Mouse (Mus musculus) frontal cortex, postnatal 36 days (tissue): ENCODE results near the gene Cd80.
A peak's percentile ranks its signal among the peaks of the same experiment; 100 is the strongest.

ENCODE experiments used
- DNase-seq, 2 experiments: peaks; one replicate each; pipeline ENCODE4 v3.0.0; 2022; ENCODE audit warnings: low spot score in 2 of 2

Gene Cd80

GRCm38 (mm10) chr16:38448458-38448857, 6.9 kb upstream of the Cd80 start:
- DNase-seq: no peak

GRCm38 (mm10) chr16:38450707-38451106, 4.7 kb upstream of the Cd80 start:
- no peak for DNase-seq

- DNase-seq: no peak
These were observed 3.7 kb upstream of the Cd80 start for GRCm38 (mm10) chr16:38451421-38452205.

- DNase-seq: peak; percentile 90 to 91
These were observed 2.7 kb upstream of the Cd80 start, which contains the start of gene Adprh for GRCm38 (mm10) chr16:38452442-38453202. Adprh (minus strand) TSS chr16:38452703.

DNA sequence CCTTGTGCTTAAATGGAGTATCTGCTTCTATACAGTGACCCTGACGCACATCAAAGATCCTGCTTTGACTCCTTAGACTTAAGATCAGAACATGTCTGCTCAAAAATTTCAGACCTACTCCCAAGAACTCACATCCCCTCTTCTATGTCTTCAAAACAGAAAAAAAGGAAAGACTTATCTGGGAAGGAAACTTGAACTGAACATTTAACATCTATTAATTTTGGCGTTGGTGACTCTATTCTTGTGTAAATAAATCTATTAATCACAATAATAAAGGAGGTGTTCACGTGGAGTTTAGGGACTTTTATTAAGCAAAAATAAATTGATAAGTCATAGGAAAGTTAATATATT, 2.2 kb upstream of the Cd80 start:
- no peak for DNase-seq

DNA sequence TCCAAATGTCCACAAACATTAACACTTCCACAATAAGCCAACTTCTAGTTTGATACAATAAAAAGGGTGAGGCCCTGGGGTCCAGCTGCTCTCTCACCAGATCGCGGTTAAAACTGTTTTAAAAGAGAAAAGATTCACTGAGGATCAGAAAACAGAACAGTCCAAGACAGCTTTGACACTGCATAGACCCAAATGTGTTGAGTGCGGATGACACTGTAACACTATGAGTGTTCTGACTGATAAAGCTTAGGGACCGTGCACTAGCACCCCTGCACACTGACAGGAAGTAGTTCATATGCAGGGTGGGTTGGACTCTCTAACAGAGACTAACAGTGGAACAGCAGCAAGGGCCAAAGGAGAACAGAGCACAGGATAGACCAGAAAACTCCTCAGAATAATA, 1.4 kb upstream of the Cd80 start:
- DNase-seq: no peak

DNA sequence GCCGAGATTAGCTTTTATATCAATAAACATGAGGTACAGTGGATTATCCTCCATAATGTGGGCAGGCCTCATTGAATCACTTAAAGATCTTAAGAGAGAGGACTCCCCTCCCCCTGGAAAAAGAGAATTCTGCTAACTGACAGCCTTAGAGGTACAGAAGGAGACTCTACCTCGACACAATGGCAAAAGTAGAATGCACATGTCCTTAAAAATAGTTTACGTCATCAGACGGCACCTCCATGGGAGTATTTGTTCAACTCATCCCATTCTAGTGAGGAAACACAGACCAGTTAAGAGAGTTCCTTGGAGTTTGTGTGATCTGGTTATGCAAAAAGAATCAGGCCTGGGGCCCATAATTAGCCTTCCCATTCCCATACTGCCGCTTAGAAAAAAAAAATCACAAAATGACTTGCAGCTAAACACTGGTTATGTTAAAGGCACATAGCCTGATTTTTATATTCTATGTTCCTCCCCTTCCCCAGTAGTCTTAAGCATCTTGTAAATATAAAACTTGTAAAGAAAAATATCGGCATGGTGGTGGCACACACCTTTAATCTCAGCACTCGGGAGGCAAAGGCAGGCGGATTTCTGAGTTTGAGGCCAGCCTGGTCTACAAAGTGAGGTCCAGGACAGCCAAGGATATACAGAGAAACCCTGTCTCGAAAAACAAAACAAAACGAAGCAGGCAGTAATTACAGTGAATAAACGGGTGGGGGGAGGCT, 667 bp upstream of the Cd80 start:
- DNase-seq: no peak

DNA sequence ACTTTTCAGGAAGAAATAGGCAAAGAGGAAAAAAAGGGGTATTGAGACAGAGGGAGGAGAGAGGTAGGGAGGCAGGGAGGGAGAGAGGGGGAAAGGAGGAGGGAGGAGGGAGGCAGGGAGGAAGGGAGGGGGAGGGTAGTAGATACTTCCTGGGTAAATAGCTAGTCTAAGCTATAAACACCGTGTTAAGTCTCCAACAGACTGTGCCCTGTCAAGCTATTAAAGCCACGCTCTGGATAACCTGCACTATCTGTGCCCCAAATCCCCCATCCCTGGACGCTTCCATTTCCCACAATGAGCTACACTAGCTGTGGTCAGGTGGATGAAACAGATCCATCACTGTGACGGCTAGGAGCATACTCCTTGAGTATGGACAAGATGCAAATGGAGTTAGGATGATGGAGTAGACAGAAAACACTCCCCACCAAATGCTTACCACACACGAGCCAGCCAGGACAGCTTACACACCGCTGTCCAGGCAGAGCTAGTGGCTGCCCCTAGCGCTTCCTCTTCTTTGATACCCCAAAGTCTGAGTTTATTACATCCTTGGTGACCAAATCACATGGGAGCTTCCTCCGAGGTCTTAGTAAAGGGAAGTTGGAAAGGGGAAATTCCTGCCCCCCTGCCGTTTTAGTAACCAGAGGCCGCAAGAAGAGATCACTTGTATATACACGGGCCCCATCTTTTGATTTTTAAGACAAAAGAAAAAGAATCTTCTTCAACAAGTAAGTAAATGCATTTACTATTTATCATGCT, 1.6 kb downstream of the Cd80 start:
- DNase-seq: no peak

DNA sequence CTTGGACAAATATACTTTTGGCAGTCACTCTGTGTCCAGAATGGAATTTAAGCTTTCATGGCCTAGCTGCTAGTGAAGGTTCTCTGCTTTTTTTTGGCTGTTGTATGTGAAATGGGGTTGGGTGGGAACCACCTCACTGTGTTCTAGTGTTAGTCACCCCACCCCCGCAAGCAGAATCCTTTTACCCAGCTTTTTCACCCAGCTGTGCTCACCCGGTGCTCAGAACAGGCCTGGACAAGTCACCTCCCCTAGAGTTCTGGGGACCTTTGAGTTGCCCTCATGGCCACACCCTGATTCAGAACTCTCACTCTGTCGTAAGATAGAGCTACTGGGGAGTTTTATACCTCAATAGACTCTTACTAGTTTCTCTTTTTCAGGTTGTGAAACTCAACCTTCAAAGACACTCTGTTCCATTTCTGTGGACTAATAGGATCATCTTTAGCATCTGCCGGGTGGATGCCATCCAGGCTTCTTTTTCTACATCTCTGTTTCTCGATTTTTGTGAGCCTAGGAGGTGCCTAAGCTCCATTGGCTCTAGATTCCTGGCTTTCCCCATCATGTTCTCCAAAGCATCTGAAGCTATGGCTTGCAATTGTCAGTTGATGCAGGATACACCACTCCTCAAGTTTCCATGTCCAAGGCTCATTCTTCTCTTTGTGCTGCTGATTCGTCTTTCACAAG, 3.4 kb downstream of the Cd80 start:
- no peak for DNase-seq

GRCm38 (mm10) chr16:38459990-38460389, 4.6 kb downstream of the Cd80 start:
- DNase-seq: no peak

DNA sequence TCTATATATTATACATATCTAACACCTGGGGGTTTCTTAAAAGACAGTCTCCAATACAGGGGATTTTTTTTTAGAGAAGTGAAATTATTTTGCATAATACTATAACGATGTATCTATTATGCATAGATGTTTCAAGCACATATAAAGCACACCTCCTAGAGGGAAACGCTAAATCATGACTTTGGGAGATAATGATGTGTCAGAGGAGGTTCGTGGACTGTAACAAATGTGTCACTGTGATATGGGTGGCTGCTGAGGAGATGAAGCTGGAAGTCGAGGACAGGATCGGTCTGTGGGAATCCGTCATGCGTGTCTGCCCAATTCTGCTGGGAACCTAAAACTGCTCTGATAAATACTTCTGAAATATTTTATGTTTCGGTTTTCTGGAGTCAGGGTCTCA, 6.4 kb downstream of the Cd80 start:
- DNase-seq: no peak

GRCm38 (mm10) chr16:38462161-38462560, 6.8 kb downstream of the Cd80 start:
- no peak for DNase-seq

- no peak for DNase-seq
These were observed 7.9 kb downstream of the Cd80 start for GRCm38 (mm10) chr16:38463305-38463704.

DNA sequence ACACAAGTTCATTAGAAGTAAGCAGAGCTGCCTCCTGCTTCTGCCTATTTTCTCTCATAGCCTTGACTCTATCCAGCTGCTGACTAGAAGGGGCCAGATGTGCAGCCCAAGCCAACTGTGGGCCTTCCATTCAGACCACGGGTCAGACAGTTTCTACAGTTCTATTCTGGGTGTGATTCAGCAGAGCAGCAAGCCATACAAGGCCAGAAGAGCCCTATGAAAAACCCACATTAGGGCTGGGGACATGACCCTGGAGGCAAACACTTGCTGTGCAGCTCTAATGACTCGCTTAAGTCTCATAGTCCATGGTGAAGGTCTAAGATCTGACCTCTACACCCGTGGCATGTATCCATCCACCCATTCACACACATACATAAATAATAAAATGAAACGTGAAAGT, 10.7 kb downstream of the Cd80 start:
- no peak for DNase-seq

- DNase-seq: no peak
These were observed 11.9 kb downstream of the Cd80 start for GRCm38 (mm10) chr16:38467091-38467916.

GRCm38 (mm10) chr16:38467917-38468705, 12.8 kb downstream of the Cd80 start:
- DNase-seq: no peak

DNA sequence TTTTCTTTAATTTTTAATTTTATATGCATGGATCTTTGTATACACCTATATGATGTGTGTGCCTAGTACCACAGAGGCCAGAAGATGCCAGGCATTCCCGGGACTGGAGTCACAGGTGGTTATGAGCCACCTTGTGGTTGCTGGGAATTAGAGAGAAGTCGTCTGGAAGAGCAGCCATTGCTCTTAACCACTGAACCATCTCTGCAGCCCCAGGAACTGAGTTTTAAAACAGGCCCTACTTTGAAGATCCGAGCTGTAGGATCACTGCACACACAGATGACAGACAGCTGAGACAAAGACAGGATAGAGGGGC, 13.3 kb downstream of the Cd80 start:
- no peak for DNase-seq

DNA sequence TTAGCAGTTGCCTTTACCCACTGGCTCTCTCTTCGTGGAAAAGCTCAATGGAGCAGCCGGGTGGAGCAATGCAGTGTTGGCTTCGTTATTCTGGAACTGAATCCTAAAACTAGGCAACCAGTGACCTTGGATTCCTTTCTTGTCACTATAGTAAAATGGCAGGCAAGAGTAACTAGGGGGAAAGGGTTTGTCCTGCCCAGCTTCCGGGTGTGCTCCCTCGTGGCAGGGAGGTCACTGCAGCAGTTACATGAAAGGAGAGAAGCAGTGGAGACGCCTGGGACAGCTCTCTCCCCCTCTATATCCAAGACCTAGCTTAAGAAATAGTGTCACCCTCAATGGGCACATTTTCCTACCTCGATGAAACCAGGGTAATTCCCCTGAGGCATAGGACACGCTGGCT, 14.1 kb downstream of the Cd80 start:
- no peak for DNase-seq

GRCm38 (mm10) chr16:38471697-38472506, 16.5 kb downstream of the Cd80 start:
- DNase-seq: no peak
